Mouse (Mus musculus) liver, embryonic 13.5 days (tissue): Measurements from ENCODE around the gene Gab1. TPM values are rescaled to one million over a fixed set of nuclear protein-coding genes. Genes with fewer than 3 reads are reported as not detected.

ENCODE experiments used
- ATAC-seq: fragments of 200-750 bp; cut with Nextera tagmentation; 2 replicates; pipeline ENCODE4 v1.8.0; 2017; ENCODE audit warnings: low read depth, mild to moderate bottlenecking, moderate number of reproducible peaks, moderate library complexity
- DNase-seq: peaks from one replicate; pipeline ENCODE4 v3.0.0; 2022
- H3K27ac ChIP-seq: fragments of 300-500 bp; sonication (generic); 2 replicates; pipeline ENCODE4 v1.5.1; 2015; ENCODE audit warnings: moderate library complexity, mild to moderate bottlenecking, inconsistent platforms
- H3K27me3 ChIP-seq: fragments of 300-500 bp; sonication (generic); 2 replicates; pipeline ENCODE4 v1.6.1; 2015; ENCODE audit warnings: mild to moderate bottlenecking, inconsistent platforms
- H3K36me3 ChIP-seq: fragments of 300-500 bp; sonication (generic); 2 replicates; pipeline ENCODE4 v1.6.1; 2015; ENCODE audit warnings: mild to moderate bottlenecking, inconsistent platforms
- H3K4me1 ChIP-seq: fragments of 300-500 bp; sonication (generic); replicated peaks from 2 replicates; pipeline ENCODE4 v1.6.1; 2015; ENCODE audit warnings: inconsistent platforms
- H3K4me2 ChIP-seq: fragments of 300-500 bp; sonication (generic); 2 replicates; pipeline ENCODE4 v1.6.1; 2015; ENCODE audit warnings: inconsistent platforms, mild to moderate bottlenecking, moderate library complexity
- H3K4me3 ChIP-seq: fragments of 300-500 bp; sonication (generic); replicated peaks from 2 replicates; pipeline ENCODE4 v1.5.1; 2015; ENCODE audit warnings: mild to moderate bottlenecking, inconsistent platforms
- H3K9ac ChIP-seq: fragments of 300-500 bp; sonication (generic); 2 replicates; pipeline ENCODE4 v1.6.1; 2015; ENCODE audit warnings: mild to moderate bottlenecking, inconsistent platforms
- H3K9me3 ChIP-seq: fragments of 300-500 bp; sonication (generic); replicated peaks from 2 replicates; pipeline ENCODE4 v1.6.1; 2016; ENCODE audit warnings: inconsistent platforms
- WGBS: fragments of 180-500 bp; shearing (Covaris S2); methylation state at CpG from one replicate; pipeline ENCODE4 v1.1.7; 2015; ENCODE audit not compliant: insufficient replicate concordance; 5-methylcytosine and 5-hydroxymethylcytosine counted together
- polyA plus RNA-seq: library from polyadenylated mRNA; unstranded; fragments of >200 nt; fragmentation: Nextera tagmentation; extraction: Ambion mirVana; gene quantifications from 2 replicates; pipeline ENCODE4 v1.2.1, GENCODE M21; 2015

Gene Gab1
- polyA plus RNA-seq, 1 experiment from 2014 or later = 7.7 TPM

- Histone ChIP-seq H3K4me1 (peaks cover 65% of the 10 kb centered on the region), H3K4me3 (no peak overlapping the region)
- 45% methylated on average over 9 of the region's 9 CpGs for WGBS
Measured at GRCm38 (mm10) chr8:80870535-80871204, 9.6 kb downstream of the Gab1 start.

GRCm38 (mm10) chr8:80869881-80870328 lies 10.4 kb downstream of the Gab1 start:
- H3K9me3 ChIP-seq = no peaks in the 10 kb centered on the region
- peak overlapping the region; percentile 41; the same call in 1 of the 2 replicates for H3K9ac ChIP-seq
- peaks cover 17% of the 10 kb centered on the region for H3K36me3 ChIP-seq
- DNase-seq (no peak), ATAC-seq (no peak)
- H3K4me2 ChIP-seq = peak overlapping the region; percentile 87; the same call in 1 of the 2 replicates
- no peak overlapping the region for H3K4me3 ChIP-seq
- peak overlapping the region; percentile 82 for H3K27ac ChIP-seq
- 83% methylated on average over 11 of the region's 11 CpGs for WGBS
- peaks cover 73% of the 10 kb centered on the region for H3K4me1 ChIP-seq
- H3K27me3 ChIP-seq = no peaks in the 10 kb centered on the region

More at GRCm38 (mm10) chr8:80870535-80871204, 9.6 kb downstream of the Gab1 start:
- no peaks in the 10 kb centered on the region for H3K27me3 ChIP-seq
- H3K36me3 ChIP-seq = peaks cover 9% of the 10 kb centered on the region
- H3K9me3 ChIP-seq = no peaks in the 10 kb centered on the region
- 0 out of 2 replicates have a peak overlapping the region, but pooled peaks have one; percentile 11 for H3K4me2 ChIP-seq
- DNase-seq (no peak), ATAC-seq (peak; percentile 42)
- peak overlapping the region; percentile 41 for H3K9ac ChIP-seq
- H3K27ac ChIP-seq = peak overlapping the region; percentile 82

GRCm38 (mm10) chr8:80868801-80869323 lies 11.5 kb downstream of the Gab1 start:
- DNase-seq = peak; percentile 78
- peak overlapping the region; percentile 87 for H3K4me2 ChIP-seq
- H3K27me3 ChIP-seq = no peaks in the 10 kb centered on the region
- peak overlapping the region; percentile 71 for H3K9ac ChIP-seq
- peaks cover 23% of the 10 kb centered on the region for H3K36me3 ChIP-seq
- H3K27ac ChIP-seq = peak overlapping the region; percentile 82
- H3K4me3 ChIP-seq = peak overlapping the region; percentile 72
- H3K9me3 ChIP-seq = no peaks in the 10 kb centered on the region
- peaks cover 72% of the 10 kb centered on the region for H3K4me1 ChIP-seq
- 12% methylated on average over 11 of the region's 11 CpGs for WGBS
- peak; percentile 91 for ATAC-seq

- DNase-seq (no peak), ATAC-seq (no peak)
- Histone ChIP-seq H3K9me3 (no peaks in the 10 kb centered on the region), H3K27ac (peak overlapping the region; percentile 82), H3K9ac (peak overlapping the region; percentile 71), H3K36me3 (peaks cover 31% of the 10 kb centered on the region), H3K4me2 (peak overlapping the region; percentile 87), H3K4me1 (peaks cover 79% of the 10 kb centered on the region), H3K4me3 (peak overlapping the region; percentile 72), H3K27me3 (no peaks in the 10 kb centered on the region)
- 50% methylated on average over 12 of the region's 12 CpGs for WGBS
Measured at GRCm38 (mm10) chr8:80868006-80868702, 12.2 kb downstream of the Gab1 start.

- ATAC-seq = peak; percentile 55
- Histone ChIP-seq H3K27me3 (no peaks in the 10 kb centered on the region), H3K9me3 (no peaks in the 10 kb centered on the region), H3K4me1 (peaks cover 75% of the 10 kb centered on the region), H3K36me3 (peaks cover 34% of the 10 kb centered on the region), H3K27ac (peak overlapping the region; percentile 82), H3K4me3 (peak overlapping the region; percentile 72), H3K9ac (peak overlapping the region; percentile 71), H3K4me2 (peak overlapping the region; percentile 87)
- WGBS = 44% methylated on average over 3 of the region's 3 CpGs
- no peak for DNase-seq
Measured at GRCm38 (mm10) chr8:80867598-80867997, 12.7 kb downstream of the Gab1 start.

- H3K27me3 ChIP-seq = no peaks in the 10 kb centered on the region
- H3K9me3 ChIP-seq = no peaks in the 10 kb centered on the region
- no peak for DNase-seq
- no peak for ATAC-seq
- no peak overlapping the region for H3K4me3 ChIP-seq
- no peak overlapping the region for H3K27ac ChIP-seq
- H3K36me3 ChIP-seq = peaks cover 47% of the 10 kb centered on the region
- peaks cover 73% of the 10 kb centered on the region for H3K4me1 ChIP-seq
- WGBS = 78% methylated on average over 8 of the region's 8 CpGs
- peak overlapping the region; percentile 71 for H3K9ac ChIP-seq
- peak overlapping the region; percentile 87 for H3K4me2 ChIP-seq
Measured at GRCm38 (mm10) chr8:80865181-80865784, 15.0 kb downstream of the Gab1 start.

GRCm38 (mm10) chr8:80863393-80863792 lies 16.9 kb downstream of the Gab1 start:
- 79% methylated on average over 5 of the region's 5 CpGs for WGBS
- DNase-seq (no peak), ATAC-seq (no peak)
- Histone ChIP-seq H3K36me3 (peaks cover 59% of the 10 kb centered on the region), H3K9me3 (no peaks in the 10 kb centered on the region), H3K27me3 (no peaks in the 10 kb centered on the region), H3K9ac (no peak overlapping the region), H3K4me3 (no peak overlapping the region), H3K4me1 (peaks cover 69% of the 10 kb centered on the region), H3K27ac (no peak overlapping the region), H3K4me2 (no peak overlapping the region)

GRCm38 (mm10) chr8:80859180-80859775 lies 21.0 kb downstream of the Gab1 start:
- H3K27me3 ChIP-seq = no peaks in the 10 kb centered on the region
- no peak overlapping the region for H3K9ac ChIP-seq
- H3K4me3 ChIP-seq = no peak overlapping the region
- no peaks in the 10 kb centered on the region for H3K9me3 ChIP-seq
- H3K4me2 ChIP-seq = no peak overlapping the region
- DNase-seq = no peak
- ATAC-seq = no peak
- no peak overlapping the region for H3K27ac ChIP-seq
- WGBS = 93% methylated on average over 26 of the region's 26 CpGs
- H3K36me3 ChIP-seq = peaks cover 62% of the 10 kb centered on the region
- H3K4me1 ChIP-seq = peaks cover 43% of the 10 kb centered on the region

GRCm38 (mm10) chr8:80857851-80858367 lies 22.4 kb downstream of the Gab1 start:
- ATAC-seq = peak; percentile 43; the same call in 1 of the 2 replicates
- Histone ChIP-seq H3K4me1 (peaks cover 45% of the 10 kb centered on the region), H3K36me3 (peaks cover 53% of the 10 kb centered on the region), H3K4me2 (no peak overlapping the region), H3K27ac (no peak overlapping the region), H3K4me3 (no peak overlapping the region), H3K9ac (no peak overlapping the region), H3K27me3 (no peaks in the 10 kb centered on the region), H3K9me3 (no peaks in the 10 kb centered on the region)
- DNase-seq = no peak
- WGBS = 77% methylated on average over 12 of the region's 12 CpGs

- Histone ChIP-seq H3K27me3 (no peaks in the 10 kb centered on the region), H3K4me1 (peaks cover 49% of the 10 kb centered on the region), H3K4me2 (no peak overlapping the region), H3K36me3 (peaks cover 51% of the 10 kb centered on the region), H3K9me3 (no peaks in the 10 kb centered on the region), H3K4me3 (no peak overlapping the region), H3K9ac (no peak overlapping the region), H3K27ac (no peak overlapping the region)
- ATAC-seq (no peak), DNase-seq (no peak)
- 68% methylated on average over 3 of the region's 3 CpGs for WGBS
Measured at GRCm38 (mm10) chr8:80857128-80857527, 23.2 kb downstream of the Gab1 start.
